Mouse (Mus musculus) MEL-GATA-1-ER (cell line): Measurements from ENCODE around the gene Kcng4.
A peak's percentile ranks its signal among the peaks of the same experiment; 100 is the strongest.

Source experiments
- DNase-seq: peaks from one replicate; pipeline ENCODE4 v3.0.0-alpha.2; 2012; ENCODE audit warnings: low read depth; ENCODE audit errors: extremely low read depth

Kcng4 gene

DNA sequence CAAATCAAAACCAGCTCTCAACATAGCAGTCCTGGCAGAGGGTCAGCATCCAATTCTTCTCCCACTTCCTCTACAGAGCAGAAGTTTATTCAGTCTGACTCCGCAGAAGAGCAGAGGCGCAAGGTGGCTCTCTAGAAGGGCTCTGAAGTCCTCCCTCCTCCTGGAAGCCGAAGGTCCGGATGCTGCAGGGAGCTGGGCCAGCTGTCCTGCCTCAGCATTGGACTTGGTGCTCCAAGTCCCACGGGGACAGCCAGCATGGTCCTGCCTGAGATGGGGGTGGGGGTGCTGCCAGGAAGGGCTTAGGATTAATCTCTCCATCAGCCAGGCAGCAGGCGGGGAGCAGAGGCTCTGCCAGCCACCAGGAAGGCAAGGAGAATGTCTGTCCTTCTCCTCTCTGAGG, at the start of gene Kcng4:
Gene Kcng4 (minus strand): TSS at position 303 of the 400 bp plus-strand sequence.
- no peak for DNase-seq

GRCm38 (mm10) chr8:119679184-119679583, 43.7 kb upstream of the Kcng4 start:
- no peak for DNase-seq

DNA sequence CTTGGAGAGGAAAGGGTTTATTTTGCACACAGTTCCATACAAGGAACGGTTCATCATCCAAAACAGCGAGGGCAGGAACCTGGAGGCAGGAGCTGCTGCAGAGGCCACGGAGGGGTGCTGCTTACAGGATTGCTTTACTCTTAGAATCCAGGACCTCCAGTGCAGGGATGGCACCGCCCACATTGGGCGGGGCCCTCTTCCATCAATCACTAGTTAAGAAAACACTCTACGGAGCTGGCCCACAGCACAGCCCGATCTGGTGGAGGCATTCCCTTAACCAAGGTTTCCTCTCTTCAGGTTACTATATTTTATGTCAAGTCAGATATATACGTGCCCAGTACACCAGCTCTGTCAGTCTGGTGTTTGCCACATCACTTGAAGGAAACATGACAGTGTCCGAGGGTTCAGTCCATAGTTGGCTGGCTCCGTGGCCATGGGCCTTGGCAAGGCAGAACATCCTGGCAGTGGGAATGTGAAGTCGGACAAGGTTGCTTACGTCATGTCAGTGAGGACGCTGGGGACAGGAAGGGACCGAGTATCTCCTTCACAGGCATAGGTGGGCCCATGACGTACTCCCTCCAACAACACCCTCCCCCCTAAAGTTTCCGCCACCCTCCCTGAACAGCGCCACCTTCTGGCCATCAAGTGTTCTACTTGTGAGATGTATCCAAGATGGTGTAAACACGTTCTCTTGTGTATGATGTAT, 42.8 kb upstream of the Kcng4 start:
- DNase-seq = peak; percentile 74

DNA sequence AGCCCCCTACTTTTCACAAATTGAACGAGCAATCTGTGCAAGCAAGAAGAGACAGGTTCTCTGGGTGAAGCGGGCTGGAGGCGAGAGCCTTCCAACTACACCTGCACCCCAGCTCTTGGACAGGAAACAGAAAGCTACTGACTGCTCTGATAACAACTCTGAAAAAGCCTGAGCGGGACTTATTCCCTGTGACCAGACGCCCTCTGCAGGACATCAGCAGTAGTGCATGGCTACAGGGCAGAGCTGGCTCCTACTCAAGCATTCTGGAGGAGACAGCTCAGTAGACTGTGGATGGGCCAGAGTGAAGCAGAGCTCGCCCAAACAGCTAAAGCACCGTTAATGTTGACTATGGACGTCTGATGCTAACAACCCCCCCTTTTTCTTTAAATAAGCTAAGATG, 40.9 kb upstream of the Kcng4 start:
- peak; percentile 84 for DNase-seq

GRCm38 (mm10) chr8:119675457-119675856, 40.0 kb upstream of the Kcng4 start:
- no peak for DNase-seq

DNA sequence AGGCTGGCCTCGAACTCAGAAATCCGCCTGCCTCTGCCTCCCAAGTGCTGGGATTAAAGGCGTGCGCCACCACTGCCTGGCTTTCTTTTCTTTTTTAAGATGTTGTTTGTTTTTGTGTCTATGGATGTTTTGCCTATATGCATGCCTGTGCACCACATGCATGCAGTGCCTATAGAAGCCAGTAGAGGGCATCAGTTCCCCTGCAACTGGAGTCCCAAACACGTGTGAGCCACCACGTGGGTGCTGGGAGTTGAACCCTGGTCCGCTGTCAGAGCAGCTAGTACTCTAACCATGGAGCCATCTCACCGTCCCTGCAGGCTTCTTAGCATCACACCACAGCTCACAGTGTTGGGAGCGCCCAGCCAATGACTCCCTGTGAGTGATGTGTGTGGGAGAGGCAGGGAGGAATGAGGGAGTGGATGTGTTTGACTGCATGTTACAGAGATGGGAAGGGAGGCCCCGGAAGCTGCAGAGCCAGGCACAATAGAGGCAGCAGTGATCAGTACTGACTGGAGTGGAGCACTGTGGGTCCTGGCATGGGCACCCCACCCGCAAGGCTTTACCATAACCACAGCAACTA, 38.6 kb upstream of the Kcng4 start:
- no peak for DNase-seq

- no peak for DNase-seq
Observed at GRCm38 (mm10) chr8:119670419-119671091, 35.1 kb upstream of the Kcng4 start.

- no peak for DNase-seq
Observed at GRCm38 (mm10) chr8:119669284-119669683, 33.8 kb upstream of the Kcng4 start.

GRCm38 (mm10) chr8:119668447-119668846, 33.0 kb upstream of the Kcng4 start:
- no peak for DNase-seq

DNA sequence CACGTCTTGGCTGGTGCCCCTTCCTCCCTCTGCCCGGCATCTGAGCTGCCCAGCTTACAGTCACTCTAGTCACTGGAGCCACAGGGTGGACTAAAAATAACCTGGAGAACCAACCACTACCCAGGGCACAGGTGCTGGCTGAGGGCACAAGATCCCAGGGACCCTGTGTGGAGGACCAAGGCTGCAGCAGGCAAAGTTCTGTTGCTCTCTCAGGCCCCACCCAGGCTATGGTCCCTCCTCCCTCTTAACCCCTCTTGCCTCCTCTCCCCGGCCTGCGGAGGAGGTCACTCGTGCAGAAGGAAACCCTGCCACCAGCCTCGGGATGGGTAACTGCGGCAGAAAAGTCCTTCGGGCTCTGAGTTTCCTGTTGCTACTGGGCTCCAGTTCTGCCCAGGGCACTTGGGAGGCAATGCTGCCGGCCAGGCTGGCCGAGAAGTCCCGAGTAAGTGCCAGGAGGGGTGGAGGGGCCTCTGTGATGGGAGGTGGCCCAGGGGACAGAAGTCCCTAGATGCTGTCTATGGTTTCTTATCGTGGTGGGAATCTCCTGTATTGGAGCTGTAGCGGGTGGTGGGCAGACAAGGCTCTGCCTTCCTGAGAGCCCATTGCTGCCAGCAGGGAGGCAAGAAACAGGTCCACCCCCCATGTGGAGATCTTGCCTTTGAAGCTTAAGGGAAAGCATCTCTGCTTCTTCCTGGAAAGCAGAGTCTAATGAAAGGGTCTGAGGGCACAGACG, 30.9 kb upstream of the Kcng4 start, which contains the start of gene Wfdc1:
Gene Wfdc1 (plus strand): TSS at position 147 of the 733 bp plus-strand sequence.
- DNase-seq = no peak

DNA sequence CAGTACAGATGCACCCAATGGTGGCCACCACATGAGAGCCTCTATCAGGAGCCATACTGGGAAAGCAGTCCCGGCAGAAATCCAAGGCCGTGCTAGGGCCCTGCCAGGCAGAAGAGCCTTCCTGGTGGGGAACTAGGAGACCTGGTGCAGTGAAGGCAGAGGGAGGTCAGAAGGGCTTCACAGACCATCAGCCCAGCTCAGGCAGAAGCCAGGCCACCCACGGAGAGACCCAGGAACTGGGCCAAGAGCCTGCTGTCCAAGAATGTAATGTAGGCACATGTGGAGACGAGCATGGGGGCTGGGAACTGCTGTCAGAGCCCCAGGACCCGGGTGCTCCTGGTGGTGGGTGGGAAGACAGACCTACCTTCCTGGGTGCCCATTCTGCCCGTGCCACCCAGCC, 29.8 kb upstream of the Kcng4 start:
- no peak for DNase-seq

GRCm38 (mm10) chr8:119663440-119663839, 28.0 kb upstream of the Kcng4 start:
- no peak for DNase-seq

DNA sequence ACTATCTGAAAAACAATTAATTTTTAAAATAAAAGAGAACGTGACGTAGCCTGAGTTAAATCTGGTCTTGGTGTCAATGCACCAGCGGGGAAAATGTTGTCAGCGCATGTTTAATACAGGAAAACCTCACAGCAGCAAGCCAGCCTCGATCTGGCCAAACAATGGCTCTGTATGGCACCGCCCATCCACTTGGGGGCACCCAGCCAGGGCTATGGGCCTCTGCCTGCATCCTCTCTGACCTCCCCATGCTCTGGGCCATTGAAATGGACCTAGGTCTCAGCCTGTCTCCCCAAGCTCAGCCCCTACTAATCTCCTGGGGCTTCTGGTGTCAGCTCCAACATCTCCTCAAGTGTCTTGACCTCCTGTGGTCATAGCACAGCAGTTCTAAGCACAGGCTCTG, 26.4 kb upstream of the Kcng4 start:
- no peak for DNase-seq

DNA sequence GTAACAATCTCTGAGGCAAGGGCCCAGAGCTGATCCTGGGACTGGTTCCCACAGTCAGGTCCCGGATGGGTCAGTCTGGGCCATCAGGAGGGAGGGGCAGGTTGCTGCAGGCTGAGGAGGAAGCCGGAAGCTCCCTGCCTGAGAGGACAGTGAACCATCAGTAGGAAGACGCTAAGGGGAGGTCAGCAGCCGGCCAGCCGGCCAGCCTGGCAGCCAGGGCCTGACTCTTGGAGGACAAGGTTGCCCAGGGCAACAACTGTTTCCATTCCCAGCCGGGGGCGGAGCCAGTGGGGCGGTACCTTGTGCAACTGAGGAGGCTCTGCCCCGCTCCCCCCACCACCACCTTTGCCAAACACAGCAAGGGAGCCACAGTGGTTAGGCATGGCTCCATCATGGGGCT, 25.6 kb upstream of the Kcng4 start:
- no peak for DNase-seq

GRCm38 (mm10) chr8:119656709-119657464, 21.4 kb upstream of the Kcng4 start:
- peak; percentile 26 for DNase-seq

DNA sequence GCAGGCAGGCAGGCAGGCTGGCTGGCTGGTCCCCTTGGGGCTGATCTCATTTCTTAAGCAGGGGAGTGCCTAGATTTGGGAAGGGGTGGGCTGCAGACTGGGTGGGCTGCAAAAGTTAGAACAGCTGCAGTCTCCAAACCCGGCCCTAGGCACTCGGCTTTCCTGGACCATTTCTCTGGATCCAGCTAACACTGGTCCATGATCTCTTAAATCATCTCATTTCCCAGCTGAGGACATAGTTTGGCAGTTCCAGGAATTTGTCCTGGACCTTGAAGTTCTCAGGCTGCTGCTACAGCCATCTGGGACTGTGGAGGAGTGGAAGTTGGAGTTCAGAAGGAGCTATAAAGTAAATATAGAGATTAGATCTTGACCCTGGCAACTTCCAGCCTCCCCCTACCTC, 15.8 kb upstream of the Kcng4 start:
- DNase-seq = no peak

- DNase-seq = no peak
Observed at GRCm38 (mm10) chr8:119646846-119647245, 11.4 kb upstream of the Kcng4 start.

- DNase-seq = no peak
Observed at GRCm38 (mm10) chr8:119646197-119646596, 10.7 kb upstream of the Kcng4 start.

GRCm38 (mm10) chr8:119644981-119645597, 9.6 kb upstream of the Kcng4 start:
- no peak for DNase-seq

GRCm38 (mm10) chr8:119644429-119644960, 9.0 kb upstream of the Kcng4 start:
- DNase-seq = no peak
